26 mouse cellular contexts compared by ENCODE assay signal in the genomic region with DNA sequence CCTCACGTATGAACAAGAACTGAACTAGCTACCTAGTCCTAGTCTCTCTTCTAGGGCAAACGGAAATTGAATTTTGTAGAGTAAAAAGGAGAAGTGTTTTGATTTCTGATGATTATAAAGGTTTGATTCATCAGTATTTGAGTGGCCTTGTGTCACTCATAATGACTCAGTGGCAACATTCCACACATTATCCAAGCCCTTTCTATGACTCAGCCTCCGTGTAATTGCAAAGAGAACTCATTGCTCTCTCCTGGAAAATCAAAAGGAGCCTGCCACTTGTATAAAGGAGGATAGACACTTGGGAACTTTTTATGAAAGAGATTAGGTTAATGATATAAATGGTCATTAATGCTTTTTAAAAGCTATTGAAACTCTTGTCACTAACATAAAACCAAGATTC.
DNase-seq lines count a peak whose midpoint lies in the region; ATAC-seq lines count a peak whose summit lies in the region.
"Had no signal": no experiment of that assay in that cellular context is flagged by ENCODE, and none has a peak within 500 bp of the region (broad histone marks: within the 10 kb centered on the region; RNA-seq: fewer than 3 reads in every experiment).

No protein-coding gene starts in this region.

- no peak for ATAC-seq in heart, embryonic 11.5 days (replicated peaks; ENCODE audit: insufficient number of reproducible peaks, low FRiP score, low TSS enrichment)
- ATAC-seq: forebrain, embryonic 14.5 days; forebrain, postnatal 0 days; hindbrain, postnatal 0 days; inflammation-experienced regulatory T-cells, adult 6 months; intestine, embryonic 16.5 days had no signal

- H3K27ac ChIP-seq in heart, embryonic 11.5 days (ENCODE audit: low read depth, low read length): no peak overlapping the region
- H3K27ac ChIP-seq: gastrocnemius, adult 2 months; heart, embryonic 13.5 days; hindbrain, embryonic 14.5 days; hindbrain, postnatal 0 days had no signal

- no peak overlapping the region for H3K9ac ChIP-seq in heart, embryonic 11.5 days (ENCODE audit: low read depth, low read length)
- H3K9ac ChIP-seq: forebrain, postnatal 0 days; heart, embryonic 13.5 days; hindbrain, embryonic 14.5 days had no signal

- WGBS in heart, embryonic 11.5 days (ENCODE audit: insufficient replicate concordance): 68% methylated on average over 3 of the region's 3 CpGs

- H3K4me3 ChIP-seq in heart, embryonic 11.5 days (ENCODE audit: low read depth, low read length): no peak overlapping the region
- H3K4me3 ChIP-seq: gastrocnemius, adult 2 months; heart, embryonic 13.5 days had no signal

- peak; percentile 34 for DNase-seq in heart, adult 11 months
- DNase-seq in Muller cell, postnatal 12 days (ENCODE audit: inconsistent ontology term): peak; percentile 82
- DNase-seq in fibroblast of lung, adult 2 months (ENCODE audit: low read depth): peak; percentile 14
- DNase-seq in thymus, adult 18-20 months: no peak
- no peak for DNase-seq in adrenal gland, postnatal 36 days
- DNase-seq: adrenal gland, postnatal 10 days; cerebellum, adult 18-20 months; cerebellum, adult 9-10 months; cerebellum, postnatal 14 days; forebrain, postnatal 0 days; gastrocnemius, adult 2 months; gastrocnemius, postnatal 14 days; heart, adult 18-20 months; heart, postnatal 14 days; heart, postnatal 4 days; kidney, adult 18-20 months; kidney, adult 9 months had no signal

- H3K9me3 ChIP-seq in heart, embryonic 11.5 days (replicated peaks; ENCODE audit: control insufficient read depth, low read length): no peaks in the 10 kb centered on the region
- H3K9me3 ChIP-seq: G1E; heart, embryonic 13.5 days had no signal

- H3K27me3 ChIP-seq in heart, embryonic 11.5 days (ENCODE audit: control insufficient read depth, insufficient read depth, low read length): no peaks in the 10 kb centered on the region
- H3K27me3 ChIP-seq: CH12.LX; heart, embryonic 13.5 days had no signal

- no peak overlapping the region for H3K4me2 ChIP-seq in heart, embryonic 11.5 days
- H3K4me2 ChIP-seq: heart, embryonic 13.5 days; hindbrain, embryonic 14.5 days had no signal

- no peaks in the 10 kb centered on the region for H3K36me3 ChIP-seq in heart, embryonic 11.5 days (ENCODE audit: control insufficient read depth, insufficient read depth, low read length)
- H3K36me3 ChIP-seq: G1E; heart, embryonic 13.5 days had no signal

- no peaks in the 10 kb centered on the region for H3K4me1 ChIP-seq in heart, embryonic 11.5 days (ENCODE audit: control insufficient read depth, insufficient read depth, low read length)
- H3K4me1 ChIP-seq: heart, embryonic 13.5 days had no signal

Comparison
In these comparisons a context has a peak if more than half of its experiments do, and no peak if none do; other contexts are left out.
1. DNase-seq: peak in heart, adult 11 months (single experiment), Muller cell, postnatal 12 days (single experiment) and fibroblast of lung, adult 2 months (single experiment); none in thymus, adult 18-20 months (0 of 2) and adrenal gland, postnatal 36 days (0 of 2).